Mouse (Mus musculus): Measurements from ENCODE around the gene Fhad1.
"Not testable (repeated sequence)": the region's sequence is repeated elsewhere in the genome, so short reads cannot be mapped to it uniquely, and the experiment has no call there.

Fhad1 gene

DNA sequence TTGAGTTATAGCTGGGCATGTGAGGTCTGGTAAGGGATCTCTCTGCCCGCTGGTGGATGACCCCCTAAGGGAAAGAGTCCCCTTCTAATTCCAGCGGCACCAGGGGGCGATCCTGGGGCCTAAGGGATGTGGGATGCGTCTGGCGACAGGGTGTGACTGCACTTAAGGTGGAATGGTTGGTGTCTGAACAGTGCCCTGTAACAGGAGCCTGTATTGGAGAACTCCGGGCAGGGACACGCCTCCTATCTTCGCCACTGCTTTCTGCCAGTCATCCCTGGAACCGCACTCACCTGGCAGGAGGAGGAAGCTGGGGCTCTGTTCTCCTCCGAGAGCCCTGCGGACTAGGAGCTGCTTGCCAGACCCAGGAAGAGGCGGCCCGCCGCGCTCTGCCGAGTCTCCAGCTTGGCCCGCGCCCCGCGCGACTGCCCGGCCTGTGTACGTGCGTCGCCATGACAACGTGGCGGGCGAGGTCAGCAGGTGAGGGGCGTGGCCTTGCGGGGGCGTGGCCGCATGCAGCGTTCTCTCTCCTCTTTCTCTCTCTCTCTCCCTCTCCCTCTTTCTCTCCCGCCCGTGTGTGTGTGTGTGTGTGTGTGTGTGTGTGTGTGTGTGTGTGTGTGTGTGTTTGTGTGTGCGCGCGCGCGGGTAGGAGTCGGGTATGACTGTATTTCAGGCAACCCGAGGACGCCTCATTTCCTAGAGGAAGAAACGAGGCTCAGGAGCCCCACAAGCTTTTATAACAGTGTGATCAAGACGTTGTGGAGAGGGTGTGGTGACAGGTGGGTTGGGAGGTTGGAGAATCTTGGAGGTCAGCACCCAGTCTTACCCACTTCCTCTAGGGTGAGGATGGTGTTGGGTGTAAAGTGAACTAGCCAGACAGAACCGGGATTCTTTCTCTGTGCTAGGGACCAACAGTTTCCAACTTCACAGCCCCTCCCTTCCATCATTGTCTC lies at the start of gene Fhad1:
Fhad1 (minus strand) TSS at position 424 of the 950 bp plus-strand sequence.
- in situ Hi-C loops (cut with MboI, MseI), result no loop called here

- in situ Hi-C loops (cut with MboI, MseI), result no loop called here
Measured at GRCm38 (mm10) chr4:142063057-142063534, 48.2 kb upstream of the Fhad1 start.

GRCm38 (mm10) chr4:142061485-142062240 lies 46.8 kb upstream of the Fhad1 start:
- in situ Hi-C loops (cut with MboI, MseI), result no loop called here

DNA sequence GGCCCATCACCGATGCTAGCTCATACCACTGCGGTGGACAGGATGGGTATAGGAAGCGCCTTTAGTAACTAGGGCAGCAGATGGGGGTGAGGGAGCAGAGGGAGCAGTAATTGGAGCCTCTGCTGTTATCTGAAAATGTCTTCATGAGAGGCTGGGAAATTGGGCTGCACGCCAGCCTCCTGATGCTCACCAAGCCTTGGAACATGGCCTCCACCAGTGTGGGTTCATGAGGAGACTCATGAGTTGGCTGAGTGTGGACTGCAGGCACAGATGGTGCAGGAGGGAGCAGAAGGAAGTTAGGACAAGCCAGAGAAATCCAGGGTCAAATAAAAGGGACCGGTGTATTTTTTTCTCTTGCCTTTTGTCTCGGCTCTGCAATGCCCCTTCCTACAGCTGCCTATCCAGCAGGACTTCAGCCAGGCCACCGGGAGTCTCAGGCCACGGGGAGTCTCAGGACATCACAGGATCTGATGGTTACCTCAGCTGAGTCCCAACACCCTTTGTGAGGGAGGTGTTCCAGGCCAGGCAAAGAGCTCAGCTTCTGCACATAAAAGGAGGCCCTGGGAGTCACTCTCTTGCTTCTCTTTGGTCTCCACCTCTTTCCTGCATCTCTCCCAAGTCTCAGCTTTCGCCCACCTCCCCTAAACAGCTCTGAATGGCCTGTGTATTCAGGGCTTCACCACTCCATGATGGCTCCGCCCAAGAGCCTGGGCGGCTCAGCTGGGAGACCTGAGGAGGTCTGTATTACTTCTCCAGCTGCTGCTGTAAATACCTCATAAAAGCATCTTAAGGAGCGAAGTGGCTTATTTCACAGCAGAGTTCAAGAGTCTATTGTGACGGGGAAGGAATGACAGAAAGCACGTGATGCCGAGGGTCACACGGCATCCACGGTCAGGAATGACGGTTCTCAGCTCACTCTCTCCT lies 45.8 kb upstream of the Fhad1 start:
- in situ Hi-C loops (cut with MboI, MseI), result no loop called here

GRCm38 (mm10) chr4:142059841-142060193 lies 44.9 kb upstream of the Fhad1 start:
- in situ Hi-C loops (cut with MboI, MseI), result no loop called here

DNA sequence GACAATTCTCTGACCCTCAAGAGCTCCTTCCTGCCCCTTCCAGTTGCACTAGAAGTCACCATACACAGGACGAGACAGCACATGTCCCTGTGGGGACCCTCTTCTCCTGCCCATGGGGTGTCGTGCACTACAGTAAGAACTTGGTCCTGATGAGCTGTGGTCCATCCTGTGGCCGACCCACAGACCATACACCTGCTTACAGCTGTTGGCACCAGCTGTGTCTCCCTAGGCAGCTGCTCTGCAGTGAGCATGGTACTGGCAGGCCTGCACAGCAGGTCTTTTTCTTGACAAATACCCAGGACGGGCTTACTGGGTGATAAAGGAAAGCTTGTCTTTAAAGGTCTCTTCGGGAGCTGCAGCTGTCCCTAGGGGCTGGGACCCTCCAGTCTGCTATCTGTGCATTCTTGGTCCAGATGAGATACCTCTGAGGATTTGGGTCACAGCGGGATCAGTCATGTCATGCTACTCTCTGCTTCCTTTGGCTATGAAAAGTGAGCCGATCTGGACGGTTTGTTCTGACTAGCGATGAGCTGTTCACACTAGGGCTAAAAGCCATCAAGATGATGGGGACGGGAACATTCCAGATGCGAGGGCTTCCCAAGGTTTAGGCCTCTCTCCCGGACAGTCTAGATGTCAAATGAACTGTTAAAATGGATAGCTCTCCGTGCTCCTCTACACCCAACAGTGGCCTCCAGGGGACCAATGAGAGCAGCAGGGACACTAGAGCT lies 44.4 kb upstream of the Fhad1 start:
- in situ Hi-C loops (cut with MboI, MseI), result no loop called here

DNA sequence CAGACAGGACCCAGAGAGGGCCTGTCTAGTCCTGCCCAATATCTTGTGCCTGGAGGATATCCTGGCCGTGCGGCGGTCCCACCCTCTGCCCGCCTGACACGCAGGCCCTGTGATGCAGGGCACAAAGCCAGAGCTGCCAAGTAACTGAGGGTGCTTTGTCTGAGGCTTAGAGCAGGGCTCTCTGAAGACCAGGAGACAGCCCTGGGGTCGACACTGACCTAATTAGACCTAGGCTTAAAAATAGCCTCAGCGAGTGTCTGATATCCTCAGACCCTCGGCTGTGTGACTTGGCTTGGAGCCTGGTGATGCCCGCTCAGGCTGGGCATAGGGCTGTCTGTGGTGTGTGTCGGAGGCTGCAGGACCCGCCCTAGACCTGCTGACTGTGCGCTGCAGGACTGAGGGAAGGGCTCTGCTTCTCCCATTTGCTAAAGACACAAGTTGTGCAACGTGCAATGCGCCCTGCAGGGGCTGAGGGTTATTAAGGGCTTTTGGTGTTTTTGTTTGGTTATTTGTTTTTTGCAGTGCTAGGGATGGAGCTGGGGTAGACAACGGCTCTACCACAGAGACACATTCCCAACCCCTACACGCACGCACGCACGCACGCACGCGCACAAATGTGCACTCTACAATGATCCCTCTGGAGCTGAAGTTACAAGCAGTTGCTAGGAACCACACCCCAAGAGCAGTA lies 42.8 kb upstream of the Fhad1 start:
- in situ Hi-C loops (cut with MboI, MseI), result no loop called here

DNA sequence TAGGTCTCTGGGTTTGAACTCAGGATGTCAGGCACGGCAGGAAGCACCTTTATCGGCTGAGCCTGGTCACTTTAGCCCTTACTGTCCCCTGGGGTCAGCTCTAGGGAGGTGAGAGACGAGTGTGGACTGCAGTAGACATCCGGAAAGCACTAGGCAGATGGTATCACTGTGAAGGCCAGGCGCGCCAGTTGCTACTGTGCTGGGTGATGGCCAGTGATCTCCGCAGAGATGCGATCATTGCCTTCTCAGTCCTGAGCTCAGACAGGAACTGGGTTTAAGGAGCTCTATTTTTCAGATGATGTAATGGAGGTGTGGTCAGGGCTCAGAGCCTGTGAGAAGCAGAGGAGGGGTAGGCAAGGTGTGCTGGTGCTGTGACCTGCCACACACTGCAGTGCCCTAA lies 40.7 kb upstream of the Fhad1 start:
- in situ Hi-C loops (cut with MboI, MseI), result no loop called here

DNA sequence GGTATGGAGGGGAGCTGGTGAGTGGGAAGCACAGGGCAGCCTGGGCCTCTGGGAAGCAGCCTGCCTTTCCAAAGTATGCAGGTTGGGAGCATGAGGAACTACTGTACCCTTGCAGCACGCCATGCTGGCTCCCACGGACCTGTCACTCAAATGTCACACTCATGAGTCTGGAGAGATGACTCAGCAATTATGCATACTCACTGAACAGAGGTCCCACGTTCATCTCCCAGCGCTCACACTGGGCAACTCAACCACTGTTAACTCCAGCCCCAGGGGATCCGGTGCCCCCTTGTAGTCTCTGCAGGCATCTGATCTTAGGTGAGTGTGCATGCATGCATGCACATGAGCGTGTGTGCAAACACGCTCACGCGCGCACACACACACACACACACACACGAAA lies 39.7 kb upstream of the Fhad1 start:
- in situ Hi-C loops (cut with MboI, MseI), result no loop called here

- in situ Hi-C loops (cut with MboI, MseI), result no loop called here
Measured at GRCm38 (mm10) chr4:142053661-142054448, 39.0 kb upstream of the Fhad1 start.

- in situ Hi-C loops (cut with MboI, MseI), result no loop called here
Measured at GRCm38 (mm10) chr4:142053261-142053660, 38.4 kb upstream of the Fhad1 start.

- in situ Hi-C loops (cut with MboI, MseI), result no loop called here
Measured at GRCm38 (mm10) chr4:142052391-142053132, 37.7 kb upstream of the Fhad1 start.

DNA sequence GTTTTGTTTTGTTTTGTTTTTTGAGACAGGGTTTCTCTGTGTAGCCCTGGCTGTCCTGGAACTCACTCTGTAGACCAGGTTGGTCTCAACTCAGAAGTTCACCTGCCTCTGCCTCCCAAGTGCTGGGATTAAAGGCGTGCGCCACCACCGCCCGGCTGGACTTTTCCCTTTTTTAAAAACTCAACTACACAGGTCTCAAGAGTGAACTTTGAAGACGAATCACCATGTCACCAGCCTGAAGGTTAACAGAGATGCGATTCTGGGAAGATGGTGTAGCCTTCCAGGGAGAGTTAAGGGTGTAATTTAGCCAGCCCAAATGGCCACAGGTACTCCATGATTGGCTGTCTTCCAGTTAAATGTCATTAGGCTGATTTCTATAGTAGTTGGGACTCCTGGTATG lies 37.0 kb upstream of the Fhad1 start:
- in situ Hi-C loops (cut with MboI, MseI), result not testable (repeated sequence)

DNA sequence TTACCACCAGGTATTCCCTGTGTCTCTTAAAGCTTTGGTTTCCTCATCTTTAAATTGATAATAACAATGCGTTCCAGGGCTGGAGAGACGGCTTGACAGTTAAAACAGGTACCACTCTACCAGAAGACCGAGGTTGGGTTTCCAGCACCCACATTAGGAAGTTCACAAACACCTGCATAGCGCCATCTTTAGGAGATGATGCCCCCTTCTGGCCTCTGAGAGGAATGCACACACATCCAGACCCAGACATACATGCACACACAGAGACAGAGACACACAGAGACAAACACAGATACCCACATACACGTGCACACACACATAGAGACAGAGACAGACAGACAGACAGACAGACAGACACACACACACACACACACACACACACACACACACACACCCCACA lies 35.1 kb upstream of the Fhad1 start:
- in situ Hi-C loops (cut with MboI, MseI), result no loop called here

GRCm38 (mm10) chr4:142048391-142048790 lies 33.5 kb upstream of the Fhad1 start:
- in situ Hi-C loops (cut with MboI, MseI), result no loop called here

DNA sequence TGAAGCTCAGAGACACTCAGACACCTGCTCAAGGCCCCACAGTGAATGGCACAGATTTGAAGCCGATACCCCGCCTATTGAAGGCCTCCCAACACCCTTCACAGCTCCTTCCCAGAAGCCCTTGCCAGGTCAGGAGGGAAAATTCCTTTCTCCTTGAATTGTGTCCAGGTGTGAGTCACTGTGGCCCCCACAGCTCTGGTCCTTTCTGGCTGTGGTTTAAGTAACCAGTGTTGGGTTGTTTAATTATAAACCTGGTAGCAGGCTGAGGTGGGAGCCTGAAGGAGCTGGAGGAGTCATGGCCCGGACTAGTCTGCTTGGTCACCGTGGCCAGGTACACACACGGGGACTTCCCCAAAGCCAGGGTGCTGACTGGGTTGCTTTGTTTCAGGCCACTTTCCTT lies 32.1 kb upstream of the Fhad1 start:
- in situ Hi-C loops (cut with MboI, MseI), result no loop called here

GRCm38 (mm10) chr4:142046496-142046895 lies 31.6 kb upstream of the Fhad1 start:
- in situ Hi-C loops (cut with MboI, MseI), result no loop called here

GRCm38 (mm10) chr4:142045595-142046163 lies 30.8 kb upstream of the Fhad1 start:
- in situ Hi-C loops (cut with MboI, MseI), result no loop called here

All from T-helper 1 cell (primary cell).